Mouse (Mus musculus) midbrain, embryonic 10.5 days (tissue): ENCODE results near the gene Mfsd4b1. TPM values are rescaled to one million over a fixed set of nuclear protein-coding genes. Genes with fewer than 3 reads are reported as not detected.

Experiments
- DNase-seq: peaks from one replicate; pipeline ENCODE4 v3.0.0-alpha.2; 2017; ENCODE audit warnings: low spot score
- H3K27ac ChIP-seq: fragments of 300-500 bp; sonication (generic); replicated peaks from 2 replicates; pipeline ENCODE4 v1.5.1; 2016; ENCODE audit warnings: mild to moderate bottlenecking
- H3K27me3 ChIP-seq: fragments of 300-500 bp; sonication (generic); 2 replicates; pipeline ENCODE4 v1.6.1; 2016; ENCODE audit warnings: low read depth, mild to moderate bottlenecking; ENCODE audit not compliant: poor library complexity, severe bottlenecking
- H3K36me3 ChIP-seq: fragments of 300-500 bp; sonication (generic); 2 replicates; pipeline ENCODE4 v1.6.1; 2016; ENCODE audit warnings: mild to moderate bottlenecking, moderate library complexity
- H3K4me1 ChIP-seq: fragments of 300-500 bp; sonication (generic); 2 replicates; pipeline ENCODE4 v1.6.1; 2016
- H3K4me3 ChIP-seq: fragments of 300-500 bp; sonication (generic); 2 replicates; pipeline ENCODE4 v1.5.1; 2016; ENCODE audit warnings: mild to moderate bottlenecking, moderate library complexity
- H3K9me3 ChIP-seq: fragments of 300-500 bp; sonication (generic); replicated peaks from 2 replicates; pipeline ENCODE4 v1.6.1; 2016; ENCODE audit warnings: mild to moderate bottlenecking
- whole genome bisulfite sequencing: fragments of 180-500 bp; shearing (Covaris S2); methylation state at CpG from one replicate; pipeline ENCODE4 v1.1.7; 2016; 5-methylcytosine and 5-hydroxymethylcytosine counted together
- polyA plus RNA-seq: library from polyadenylated mRNA; unstranded; fragments of >200 nt; fragmentation: Nextera tagmentation; extraction: Ambion mirVana; gene quantifications from 2 replicates; pipeline ENCODE4 v1.2.1, GENCODE M21; 2016

Mfsd4b1 gene
- polyA plus RNA-seq, 1 experiment from 2014 or later, result not detected

- H3K4me3 ChIP-seq, result no peak overlapping the region
- H3K36me3 ChIP-seq, result no peaks in the 10 kb centered on the region
These were observed 32.5 kb upstream of the Mfsd4b1 start for GRCm38 (mm10) chr10:40057615-40058014.

GRCm38 (mm10) chr10:40054455-40054854, 29.4 kb upstream of the Mfsd4b1 start:
- no peak overlapping the region for H3K27ac ChIP-seq
- no peaks in the 10 kb centered on the region for H3K36me3 ChIP-seq
- H3K4me1 ChIP-seq, result no peaks in the 10 kb centered on the region
- no peak for DNase-seq
- 92% methylated on average over 8 of the region's 8 CpGs for WGBS
- no peaks in the 10 kb centered on the region for H3K9me3 ChIP-seq
- no peaks in the 10 kb centered on the region for H3K27me3 ChIP-seq
- no peak overlapping the region for H3K4me3 ChIP-seq

More at GRCm38 (mm10) chr10:40057615-40058014, 32.5 kb upstream of the Mfsd4b1 start:
- no peak overlapping the region for H3K27ac ChIP-seq
- H3K9me3 ChIP-seq, result no peaks in the 10 kb centered on the region
- no peaks in the 10 kb centered on the region for H3K4me1 ChIP-seq
- H3K27me3 ChIP-seq, result no peaks in the 10 kb centered on the region
- WGBS, result 71% methylated on average over 2 of the region's 2 CpGs
- no peak for DNase-seq

GRCm38 (mm10) chr10:40053896-40054295, 28.8 kb upstream of the Mfsd4b1 start:
- Histone ChIP-seq H3K4me1 (no peaks in the 10 kb centered on the region), H3K27me3 (no peaks in the 10 kb centered on the region), H3K4me3 (no peak overlapping the region), H3K36me3 (no peaks in the 10 kb centered on the region), H3K27ac (no peak overlapping the region), H3K9me3 (no peaks in the 10 kb centered on the region)
- WGBS, result 91% methylated on average over 4 of the region's 4 CpGs
- no peak for DNase-seq

- WGBS, result 73% methylated on average over 3 of the region's 3 CpGs
- no peaks in the 10 kb centered on the region for H3K4me1 ChIP-seq
- H3K27me3 ChIP-seq, result no peaks in the 10 kb centered on the region
- H3K9me3 ChIP-seq, result no peaks in the 10 kb centered on the region
- no peak overlapping the region for H3K27ac ChIP-seq
- H3K36me3 ChIP-seq, result no peaks in the 10 kb centered on the region
- no peak overlapping the region for H3K4me3 ChIP-seq
- no peak for DNase-seq
These were observed 28.3 kb upstream of the Mfsd4b1 start for GRCm38 (mm10) chr10:40053257-40053895.

- H3K4me1 ChIP-seq, result no peaks in the 10 kb centered on the region
- DNase-seq, result no peak
- H3K27ac ChIP-seq, result no peak overlapping the region
- 87% methylated on average over 3 of the region's 3 CpGs for WGBS
- no peaks in the 10 kb centered on the region for H3K9me3 ChIP-seq
- no peaks in the 10 kb centered on the region for H3K27me3 ChIP-seq
- H3K36me3 ChIP-seq, result no peaks in the 10 kb centered on the region
- no peak overlapping the region for H3K4me3 ChIP-seq
These were observed 26.9 kb upstream of the Mfsd4b1 start for GRCm38 (mm10) chr10:40051997-40052396.

GRCm38 (mm10) chr10:40050763-40051162, 25.7 kb upstream of the Mfsd4b1 start:
- no peaks in the 10 kb centered on the region for H3K9me3 ChIP-seq
- H3K4me1 ChIP-seq, result no peaks in the 10 kb centered on the region
- no peak overlapping the region for H3K27ac ChIP-seq
- H3K36me3 ChIP-seq, result no peaks in the 10 kb centered on the region
- H3K27me3 ChIP-seq, result no peaks in the 10 kb centered on the region
- no peak for DNase-seq
- H3K4me3 ChIP-seq, result no peak overlapping the region
- 96% methylated on average over 2 of the region's 2 CpGs for WGBS

- DNase-seq, result peak; percentile 31
- H3K9me3 ChIP-seq, result no peaks in the 10 kb centered on the region
- 12% methylated on average over 4 of the region's 4 CpGs for WGBS
- H3K36me3 ChIP-seq, result no peaks in the 10 kb centered on the region
- no peaks in the 10 kb centered on the region for H3K4me1 ChIP-seq
- H3K27ac ChIP-seq, result no peak overlapping the region
- no peak overlapping the region for H3K4me3 ChIP-seq
- H3K27me3 ChIP-seq, result no peaks in the 10 kb centered on the region
These were observed 16.3 kb upstream of the Mfsd4b1 start for GRCm38 (mm10) chr10:40041339-40041738.

- Histone ChIP-seq H3K36me3 (no peaks in the 10 kb centered on the region), H3K4me3 (no peak overlapping the region), H3K9me3 (no peaks in the 10 kb centered on the region), H3K27ac (no peak overlapping the region), H3K27me3 (no peaks in the 10 kb centered on the region), H3K4me1 (no peaks in the 10 kb centered on the region)
- DNase-seq, result no peak
- 83% methylated on average over 24 of the region's 24 CpGs for WGBS
These were observed 11.9 kb upstream of the Mfsd4b1 start for GRCm38 (mm10) chr10:40036686-40037560.

- H3K9me3 ChIP-seq, result no peaks in the 10 kb centered on the region
- WGBS, result 95% methylated on average over 6 of the region's 6 CpGs
- H3K4me3 ChIP-seq, result no peak overlapping the region
- no peaks in the 10 kb centered on the region for H3K36me3 ChIP-seq
- H3K4me1 ChIP-seq, result no peaks in the 10 kb centered on the region
- H3K27me3 ChIP-seq, result no peaks in the 10 kb centered on the region
- DNase-seq, result no peak
- no peak overlapping the region for H3K27ac ChIP-seq
These were observed 9.9 kb upstream of the Mfsd4b1 start for GRCm38 (mm10) chr10:40034956-40035355.

GRCm38 (mm10) chr10:40032897-40033296, 7.8 kb upstream of the Mfsd4b1 start:
- H3K27me3 ChIP-seq, result no peaks in the 10 kb centered on the region
- H3K4me3 ChIP-seq, result no peak overlapping the region
- no peaks in the 10 kb centered on the region for H3K4me1 ChIP-seq
- 92% methylated on average over 2 of the region's 2 CpGs for WGBS
- H3K9me3 ChIP-seq, result no peaks in the 10 kb centered on the region
- no peak overlapping the region for H3K27ac ChIP-seq
- DNase-seq, result no peak
- H3K36me3 ChIP-seq, result no peaks in the 10 kb centered on the region

GRCm38 (mm10) chr10:40030716-40031115, 5.6 kb upstream of the Mfsd4b1 start:
- no peak for DNase-seq
- H3K27me3 ChIP-seq, result no peaks in the 10 kb centered on the region
- H3K4me3 ChIP-seq, result no peak overlapping the region
- 93% methylated on average over 6 of the region's 6 CpGs for WGBS
- H3K27ac ChIP-seq, result no peak overlapping the region
- H3K9me3 ChIP-seq, result peaks cover 7% of the 10 kb centered on the region; the same call in 1 of the 2 replicates
- H3K36me3 ChIP-seq, result no peaks in the 10 kb centered on the region
- H3K4me1 ChIP-seq, result no peaks in the 10 kb centered on the region

GRCm38 (mm10) chr10:40029610-40030009, 4.5 kb upstream of the Mfsd4b1 start:
- H3K27me3 ChIP-seq, result no peaks in the 10 kb centered on the region
- WGBS, result 90% methylated on average over 2 of the region's 2 CpGs
- H3K36me3 ChIP-seq, result no peaks in the 10 kb centered on the region
- H3K4me3 ChIP-seq, result no peak overlapping the region
- no peak for DNase-seq
- no peak overlapping the region for H3K27ac ChIP-seq
- H3K9me3 ChIP-seq, result peaks cover 7% of the 10 kb centered on the region; the same call in 1 of the 2 replicates
- H3K4me1 ChIP-seq, result peaks cover 8% of the 10 kb centered on the region

- Histone ChIP-seq H3K4me1 (peaks cover 16% of the 10 kb centered on the region), H3K9me3 (peaks cover 7% of the 10 kb centered on the region; the same call in 1 of the 2 replicates), H3K4me3 (no peak overlapping the region), H3K27me3 (peaks cover 11% of the 10 kb centered on the region), H3K27ac (no peak overlapping the region), H3K36me3 (no peaks in the 10 kb centered on the region)
- 85% methylated on average over 8 of the region's 8 CpGs for WGBS
- no peak for DNase-seq
These were observed 3.0 kb upstream of the Mfsd4b1 start for GRCm38 (mm10) chr10:40028091-40028490.
